Mouse (Mus musculus): ENCODE measurements around the gene Zbtb20. TPM values are rescaled to one million over a fixed set of nuclear protein-coding genes. Genes with fewer than 3 reads are reported as not detected.

Zbtb20 gene
- polyA plus RNA-seq, 1 experiment from 2014 or later: 35.1 TPM

DNA sequence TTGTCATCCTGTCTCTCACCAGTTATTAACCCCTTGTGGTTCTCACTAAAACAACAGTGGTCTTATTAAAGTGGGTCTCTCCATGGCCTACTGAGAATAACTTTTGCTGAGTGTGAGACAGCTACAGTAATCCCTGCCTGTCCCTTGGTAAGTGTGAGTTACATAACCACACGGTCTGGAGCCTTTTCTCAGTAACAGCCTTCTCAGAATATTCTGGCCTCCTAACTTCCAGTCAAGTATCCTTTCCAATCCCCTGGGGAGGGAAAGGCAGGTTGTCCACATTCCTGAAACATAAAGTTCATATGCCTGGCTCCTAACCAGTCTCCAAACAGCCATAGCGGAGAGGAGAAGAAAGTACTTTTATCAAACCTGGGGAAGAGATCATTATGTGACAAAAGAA, 644.6 kb downstream of the Zbtb20 start:
- H3K27ac ChIP-seq (ENCODE audit: low read length): no peak overlapping the region
- H3K4me3 ChIP-seq (ENCODE audit: low read depth, low read length): no peak overlapping the region
- no peak overlapping the region for H3K4me2 ChIP-seq (replicated peaks; ENCODE audit: low read depth, low read length)
- no peaks in the 10 kb centered on the region for H3K36me3 ChIP-seq (ENCODE audit: control insufficient read depth, insufficient read depth, low read length)
- no peaks in the 10 kb centered on the region for H3K9me3 ChIP-seq (ENCODE audit: control insufficient read depth, low read depth, low read length)
- H3K27me3 ChIP-seq (ENCODE audit: control insufficient read depth, insufficient read depth, low read length): no peaks in the 10 kb centered on the region
- no peaks in the 10 kb centered on the region for H3K4me1 ChIP-seq (ENCODE audit: control insufficient read depth, insufficient read depth, low read length)
- no peak overlapping the region for H3K9ac ChIP-seq (replicated peaks; ENCODE audit: low read depth, low read length)
- 80% methylated on average over 2 of the region's 2 CpGs for WGBS
- no peak for ATAC-seq (ENCODE audit: insufficient number of reproducible peaks, insufficient read depth, low FRiP score, low read depth)

DNA sequence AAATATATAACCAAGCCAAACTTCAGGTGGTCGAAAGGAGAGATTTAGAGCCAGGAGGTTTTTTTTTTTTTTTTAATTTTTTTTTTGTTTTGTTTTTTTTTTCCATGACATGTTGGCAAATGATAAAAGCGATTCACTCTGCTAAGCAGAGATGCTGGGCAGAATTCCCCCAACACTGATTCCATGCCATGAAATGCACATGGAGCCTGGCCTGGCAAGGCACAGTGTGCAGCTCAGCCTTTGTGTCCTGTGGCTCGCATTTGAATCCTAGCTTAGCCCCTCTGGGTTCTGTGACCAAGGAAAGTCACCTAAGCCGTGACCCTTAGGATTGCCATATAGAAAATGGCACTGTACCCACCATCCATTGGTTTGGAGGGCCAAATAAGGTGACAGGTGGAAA, 646.8 kb downstream of the Zbtb20 start:
- Histone ChIP-seq H3K9ac (replicated peaks; ENCODE audit: low read depth, low read length) (no peak overlapping the region), H3K4me2 (replicated peaks; ENCODE audit: low read depth, low read length) (no peak overlapping the region), H3K27ac (ENCODE audit: low read length) (no peak overlapping the region), H3K9me3 (ENCODE audit: control insufficient read depth, low read depth, low read length) (no peaks in the 10 kb centered on the region), H3K4me3 (ENCODE audit: low read depth, low read length) (no peak overlapping the region), H3K4me1 (ENCODE audit: control insufficient read depth, insufficient read depth, low read length) (no peaks in the 10 kb centered on the region), H3K27me3 (ENCODE audit: control insufficient read depth, insufficient read depth, low read length) (no peaks in the 10 kb centered on the region), H3K36me3 (ENCODE audit: control insufficient read depth, insufficient read depth, low read length) (no peaks in the 10 kb centered on the region)
- ATAC-seq (ENCODE audit: insufficient number of reproducible peaks, insufficient read depth, low FRiP score, low read depth): no peak
- WGBS: 93% methylated on average over 4 of the region's 4 CpGs

DNA sequence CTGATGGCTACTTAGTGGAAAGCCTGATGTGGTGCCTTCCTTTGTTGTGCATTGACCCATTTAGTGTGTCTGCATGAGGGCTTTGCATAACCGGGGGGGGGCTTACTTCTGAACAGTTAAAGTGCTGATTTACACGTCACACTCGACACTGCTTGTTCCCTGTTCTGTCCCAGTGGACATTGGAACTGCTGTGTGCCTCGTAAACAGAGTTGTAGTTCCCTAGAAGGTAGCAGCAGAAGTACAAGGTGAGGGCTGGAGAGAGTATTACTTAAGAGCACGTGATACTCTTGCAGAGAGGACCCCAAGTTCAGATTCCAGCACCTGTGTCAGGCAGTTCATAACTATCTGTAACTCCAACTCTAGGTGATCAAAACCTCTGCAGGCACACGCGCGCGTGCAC, 648.5 kb downstream of the Zbtb20 start:
- no peak overlapping the region for H3K9ac ChIP-seq (replicated peaks; ENCODE audit: low read depth, low read length)
- no peaks in the 10 kb centered on the region for H3K4me1 ChIP-seq (ENCODE audit: control insufficient read depth, insufficient read depth, low read length)
- H3K27me3 ChIP-seq (ENCODE audit: control insufficient read depth, insufficient read depth, low read length): no peaks in the 10 kb centered on the region
- no peak overlapping the region for H3K4me3 ChIP-seq (ENCODE audit: low read depth, low read length)
- no peaks in the 10 kb centered on the region for H3K9me3 ChIP-seq (ENCODE audit: control insufficient read depth, low read depth, low read length)
- 88% methylated on average over 9 of the region's 9 CpGs for WGBS
- no peaks in the 10 kb centered on the region for H3K36me3 ChIP-seq (ENCODE audit: control insufficient read depth, insufficient read depth, low read length)
- no peak overlapping the region for H3K4me2 ChIP-seq (replicated peaks; ENCODE audit: low read depth, low read length)
- H3K27ac ChIP-seq (ENCODE audit: low read length): no peak overlapping the region
- ATAC-seq (ENCODE audit: insufficient number of reproducible peaks, insufficient read depth, low FRiP score, low read depth): no peak

DNA sequence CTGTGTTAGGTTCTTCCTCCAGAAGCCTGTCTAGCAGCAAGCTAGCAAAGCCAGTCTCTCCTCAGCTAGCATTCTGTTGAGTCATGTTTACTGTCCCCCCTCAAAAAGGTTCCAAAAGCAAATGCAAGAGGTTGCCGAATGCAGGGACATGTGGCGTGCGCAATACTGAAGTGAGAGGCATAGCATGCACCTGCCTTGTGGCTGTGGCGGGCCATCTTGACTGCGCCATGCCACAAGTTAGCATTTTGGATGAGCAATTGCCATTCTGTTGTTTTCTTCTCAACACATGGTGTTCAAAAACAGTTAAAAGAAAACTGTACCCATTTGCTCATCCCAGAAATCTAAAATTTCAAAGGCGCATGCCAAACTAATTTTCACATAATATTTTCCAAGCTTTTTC, 649.9 kb downstream of the Zbtb20 start:
- WGBS: 92% methylated on average over 6 of the region's 6 CpGs
- Histone ChIP-seq H3K9me3 (ENCODE audit: control insufficient read depth, low read depth, low read length) (no peaks in the 10 kb centered on the region), H3K36me3 (ENCODE audit: control insufficient read depth, insufficient read depth, low read length) (no peaks in the 10 kb centered on the region), H3K27ac (ENCODE audit: low read length) (no peak overlapping the region), H3K27me3 (ENCODE audit: control insufficient read depth, insufficient read depth, low read length) (no peaks in the 10 kb centered on the region), H3K4me3 (ENCODE audit: low read depth, low read length) (no peak overlapping the region), H3K4me1 (ENCODE audit: control insufficient read depth, insufficient read depth, low read length) (no peaks in the 10 kb centered on the region), H3K9ac (replicated peaks; ENCODE audit: low read depth, low read length) (no peak overlapping the region), H3K4me2 (replicated peaks; ENCODE audit: low read depth, low read length) (no peak overlapping the region)
- no peak for ATAC-seq (ENCODE audit: insufficient number of reproducible peaks, insufficient read depth, low FRiP score, low read depth)

DNA sequence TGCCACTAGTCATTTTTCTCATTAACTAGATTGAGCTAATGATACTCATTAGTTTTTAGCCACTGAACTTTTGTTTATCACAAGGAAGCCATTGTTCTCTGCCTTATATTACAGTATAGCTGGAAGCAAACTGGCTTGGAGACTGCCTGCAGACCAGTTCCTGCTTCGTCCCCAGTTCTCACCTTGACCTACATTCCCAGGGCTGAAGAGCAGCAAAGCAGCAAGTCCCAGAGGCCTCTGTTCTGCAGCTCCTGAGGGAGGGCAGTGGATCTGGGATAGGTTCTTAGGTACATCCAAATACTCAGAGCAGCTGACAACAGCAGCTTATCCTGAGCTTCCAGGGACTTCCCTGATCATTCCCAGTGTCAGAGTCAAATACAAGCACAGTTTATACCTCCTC, 652.6 kb downstream of the Zbtb20 start:
- Histone ChIP-seq H3K36me3 (ENCODE audit: control insufficient read depth, insufficient read depth, low read length) (no peaks in the 10 kb centered on the region), H3K4me3 (ENCODE audit: low read depth, low read length) (no peak overlapping the region), H3K4me2 (replicated peaks; ENCODE audit: low read depth, low read length) (no peak overlapping the region), H3K27me3 (ENCODE audit: control insufficient read depth, insufficient read depth, low read length) (no peaks in the 10 kb centered on the region), H3K9me3 (ENCODE audit: control insufficient read depth, low read depth, low read length) (no peaks in the 10 kb centered on the region), H3K27ac (ENCODE audit: low read length) (no peak overlapping the region), H3K9ac (replicated peaks; ENCODE audit: low read depth, low read length) (no peak overlapping the region), H3K4me1 (ENCODE audit: control insufficient read depth, insufficient read depth, low read length) (no peaks in the 10 kb centered on the region)
- ATAC-seq (ENCODE audit: insufficient number of reproducible peaks, insufficient read depth, low FRiP score, low read depth): no peak
- 71% methylated on average over 1 of the region's 1 CpGs for WGBS

DNA sequence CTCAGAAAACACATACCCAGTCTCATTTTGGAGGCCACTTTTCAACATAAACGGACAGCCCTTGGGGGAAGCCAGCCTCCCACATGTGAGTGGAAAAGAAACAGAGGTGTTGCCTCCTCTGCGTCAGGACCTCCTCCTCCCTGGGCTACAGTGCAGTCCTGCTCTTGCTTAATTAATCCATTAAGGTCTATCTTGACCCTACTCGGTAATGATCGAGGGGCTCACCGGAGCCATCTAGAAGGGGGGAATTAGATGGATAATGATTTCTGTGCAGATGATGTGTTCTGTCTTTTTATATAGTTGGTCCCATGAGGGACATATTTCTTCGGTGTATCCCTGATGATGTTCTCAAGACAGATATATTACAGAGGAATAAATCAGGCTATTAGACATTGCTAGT, 655.6 kb downstream of the Zbtb20 start:
- no peaks in the 10 kb centered on the region for H3K36me3 ChIP-seq (ENCODE audit: control insufficient read depth, insufficient read depth, low read length)
- no peaks in the 10 kb centered on the region for H3K27me3 ChIP-seq (ENCODE audit: control insufficient read depth, insufficient read depth, low read length)
- H3K9me3 ChIP-seq (ENCODE audit: control insufficient read depth, low read depth, low read length): no peaks in the 10 kb centered on the region
- 77% methylated on average over 6 of the region's 6 CpGs for WGBS
- H3K9ac ChIP-seq (replicated peaks; ENCODE audit: low read depth, low read length): no peak overlapping the region
- H3K4me2 ChIP-seq (replicated peaks; ENCODE audit: low read depth, low read length): no peak overlapping the region
- no peak overlapping the region for H3K4me3 ChIP-seq (ENCODE audit: low read depth, low read length)
- ATAC-seq (ENCODE audit: insufficient number of reproducible peaks, insufficient read depth, low FRiP score, low read depth): no peak
- H3K4me1 ChIP-seq (ENCODE audit: control insufficient read depth, insufficient read depth, low read length): no peaks in the 10 kb centered on the region
- no peak overlapping the region for H3K27ac ChIP-seq (ENCODE audit: low read length)

DNA sequence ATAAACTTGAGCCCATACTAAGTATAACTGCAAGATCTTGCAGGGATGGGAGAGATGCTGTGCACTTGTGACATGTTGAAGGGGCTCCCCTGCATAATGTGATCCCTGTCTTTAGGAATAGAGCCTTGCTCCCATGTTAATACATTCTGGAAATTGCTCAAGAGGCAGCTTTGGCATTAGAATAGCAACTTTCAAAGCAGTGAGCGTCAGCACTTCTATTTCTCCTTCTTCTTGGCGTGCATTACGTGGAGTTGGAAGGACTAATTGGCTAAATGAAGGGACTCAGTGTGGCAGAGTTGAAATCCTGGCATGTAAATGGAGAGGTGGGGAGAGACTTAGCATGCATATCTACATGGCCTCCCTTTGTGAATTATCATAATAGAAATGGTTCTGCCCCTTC, 658.4 kb downstream of the Zbtb20 start:
- no peak for ATAC-seq (ENCODE audit: insufficient number of reproducible peaks, insufficient read depth, low FRiP score, low read depth)
- 96% methylated on average over 3 of the region's 3 CpGs for WGBS
- no peak overlapping the region for H3K27ac ChIP-seq (ENCODE audit: low read length)

DNA sequence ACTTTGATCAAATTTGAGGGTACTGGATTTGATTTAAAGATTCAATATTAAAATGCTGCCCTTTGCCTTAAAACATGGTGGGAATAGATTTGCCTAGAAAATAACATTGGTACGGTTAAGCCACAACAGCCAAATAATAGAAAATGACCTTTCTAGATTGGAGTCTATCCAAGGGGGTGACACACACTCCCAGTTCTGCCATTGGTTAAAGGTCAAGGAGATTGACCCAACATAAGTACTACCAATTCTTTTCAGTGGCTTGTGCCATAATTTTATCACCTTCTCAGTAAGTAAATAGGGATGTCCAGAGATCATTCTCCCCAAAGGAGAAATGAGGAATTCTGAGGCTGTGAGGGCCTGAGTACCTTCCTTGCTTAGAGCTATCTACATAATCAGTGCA, 660.2 kb downstream of the Zbtb20 start:
- Histone ChIP-seq H3K4me2 (replicated peaks; ENCODE audit: low read depth, low read length) (no peak overlapping the region), H3K27ac (ENCODE audit: low read length) (no peak overlapping the region), H3K36me3 (ENCODE audit: control insufficient read depth, insufficient read depth, low read length) (no peaks in the 10 kb centered on the region), H3K27me3 (ENCODE audit: control insufficient read depth, insufficient read depth, low read length) (no peaks in the 10 kb centered on the region), H3K9ac (replicated peaks; ENCODE audit: low read depth, low read length) (no peak overlapping the region), H3K4me1 (ENCODE audit: control insufficient read depth, insufficient read depth, low read length) (no peaks in the 10 kb centered on the region), H3K4me3 (ENCODE audit: low read depth, low read length) (no peak overlapping the region), H3K9me3 (ENCODE audit: control insufficient read depth, low read depth, low read length) (no peaks in the 10 kb centered on the region)
- 92% methylated on average over 1 of the region's 1 CpGs for WGBS
- ATAC-seq (ENCODE audit: insufficient number of reproducible peaks, insufficient read depth, low FRiP score, low read depth): no peak

More for the DNA sequence above, 658.4 kb downstream of the Zbtb20 start:
- Histone ChIP-seq H3K9ac (replicated peaks; ENCODE audit: low read depth, low read length) (no peak overlapping the region), H3K4me2 (replicated peaks; ENCODE audit: low read depth, low read length) (no peak overlapping the region), H3K36me3 (ENCODE audit: control insufficient read depth, insufficient read depth, low read length) (no peaks in the 10 kb centered on the region), H3K4me1 (ENCODE audit: control insufficient read depth, insufficient read depth, low read length) (no peaks in the 10 kb centered on the region), H3K27me3 (ENCODE audit: control insufficient read depth, insufficient read depth, low read length) (no peaks in the 10 kb centered on the region), H3K9me3 (ENCODE audit: control insufficient read depth, low read depth, low read length) (no peaks in the 10 kb centered on the region), H3K4me3 (ENCODE audit: low read depth, low read length) (no peak overlapping the region)

DNA sequence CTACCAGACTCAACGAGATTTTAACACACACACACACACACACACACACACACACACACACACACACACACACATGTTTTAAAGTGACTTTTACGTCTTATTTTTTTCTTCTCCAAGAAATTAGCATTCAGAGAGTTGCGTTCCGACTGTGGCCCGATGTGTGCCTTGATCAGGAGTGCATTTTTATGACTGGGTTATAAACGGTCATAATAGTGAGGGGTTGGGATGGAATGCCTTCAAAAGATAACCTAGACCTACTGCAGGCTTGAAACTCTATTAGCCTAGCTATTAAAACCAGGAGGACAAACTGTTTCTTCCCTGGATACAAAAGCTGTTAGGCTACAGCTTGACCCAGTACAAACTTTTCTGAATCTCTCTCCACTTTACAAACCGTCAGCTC, 661.5 kb downstream of the Zbtb20 start:
- Histone ChIP-seq H3K9ac (replicated peaks; ENCODE audit: low read depth, low read length) (no peak overlapping the region), H3K4me2 (replicated peaks; ENCODE audit: low read depth, low read length) (no peak overlapping the region), H3K27ac (ENCODE audit: low read length) (no peak overlapping the region), H3K9me3 (ENCODE audit: control insufficient read depth, low read depth, low read length) (no peaks in the 10 kb centered on the region), H3K4me3 (ENCODE audit: low read depth, low read length) (no peak overlapping the region), H3K36me3 (ENCODE audit: control insufficient read depth, insufficient read depth, low read length) (no peaks in the 10 kb centered on the region), H3K27me3 (ENCODE audit: control insufficient read depth, insufficient read depth, low read length) (no peaks in the 10 kb centered on the region), H3K4me1 (ENCODE audit: control insufficient read depth, insufficient read depth, low read length) (no peaks in the 10 kb centered on the region)
- WGBS: 74% methylated on average over 7 of the region's 7 CpGs
- no peak for ATAC-seq (ENCODE audit: insufficient number of reproducible peaks, insufficient read depth, low FRiP score, low read depth)
